Mouse (Mus musculus) embryonic facial prominence, embryonic 14.5 days (tissue): ENCODE results near the gene Dlgap4. TPM values are rescaled to one million over a fixed set of nuclear protein-coding genes. Genes with fewer than 3 reads are reported as not detected.

Source experiments
- ATAC-seq: fragments of 200-750 bp; cut with Nextera tagmentation; 2 replicates; pipeline ENCODE4 v1.8.0; 2017; ENCODE audit warnings: low read depth, moderate number of reproducible peaks, moderate TSS enrichment
- DNase-seq: peaks from one replicate; pipeline ENCODE4 v3.0.0-alpha.2; 2015; ENCODE audit warnings: low spot score
- H3K27ac ChIP-seq: fragments of 300-500 bp; sonication (generic); replicated peaks from 2 replicates; pipeline ENCODE4 v1.5.1; 2014; ENCODE audit warnings: low read depth, mild to moderate bottlenecking, low read length, moderate library complexity
- H3K27me3 ChIP-seq: fragments of 300-500 bp; sonication (generic); replicated peaks from 2 replicates; pipeline ENCODE4 v1.6.1; 2014; ENCODE audit warnings: low read length; ENCODE audit not compliant: control insufficient read depth, insufficient read depth
- H3K36me3 ChIP-seq: fragments of 300-500 bp; sonication (generic); 2 replicates; pipeline ENCODE4 v1.6.1; 2014; ENCODE audit warnings: low read length, mixed read lengths; ENCODE audit not compliant: control insufficient read depth, insufficient read depth
- H3K4me1 ChIP-seq: fragments of 300-500 bp; sonication (generic); 2 replicates; pipeline ENCODE4 v1.6.1; 2014; ENCODE audit warnings: antibody characterized with exemption, low read length; ENCODE audit not compliant: control insufficient read depth, insufficient read depth
- H3K4me2 ChIP-seq: fragments of 300-500 bp; sonication (generic); 2 replicates; pipeline ENCODE4 v1.6.1; 2014; ENCODE audit warnings: low read depth, mild to moderate bottlenecking, low read length, moderate library complexity, mixed read lengths
- H3K4me3 ChIP-seq: fragments of 300-500 bp; sonication (generic); 2 replicates; pipeline ENCODE4 v1.5.1; 2014; ENCODE audit warnings: low read depth, mild to moderate bottlenecking, low read length
- H3K9ac ChIP-seq: fragments of 300-500 bp; sonication (generic); 2 replicates; pipeline ENCODE4 v1.6.1; 2014; ENCODE audit warnings: low read depth, mild to moderate bottlenecking, low read length, moderate library complexity, mixed read lengths
- H3K9me3 ChIP-seq: fragments of 300-500 bp; sonication (generic); 2 replicates; pipeline ENCODE4 v1.6.1; 2016; ENCODE audit warnings: low read length; ENCODE audit not compliant: control insufficient read depth
- WGBS: fragments of 180-500 bp; shearing (Covaris S2); extraction: QIAGEN DNeasy Blood & Tissue Kit; methylation state at CpG from one replicate; pipeline ENCODE4 v1.1.7; 2014; 5-methylcytosine and 5-hydroxymethylcytosine counted together
- polyA plus RNA-seq: library from polyadenylated mRNA; unstranded; fragments of >200 nt; fragmentation: Nextera tagmentation; extraction: Ambion mirVana; gene quantifications from 2 replicates; pipeline ENCODE4 v1.2.1, GENCODE M21; 2014

Gene Dlgap4
- polyA plus RNA-seq, 1 experiment from 2014 or later: 74.0 TPM

DNA sequence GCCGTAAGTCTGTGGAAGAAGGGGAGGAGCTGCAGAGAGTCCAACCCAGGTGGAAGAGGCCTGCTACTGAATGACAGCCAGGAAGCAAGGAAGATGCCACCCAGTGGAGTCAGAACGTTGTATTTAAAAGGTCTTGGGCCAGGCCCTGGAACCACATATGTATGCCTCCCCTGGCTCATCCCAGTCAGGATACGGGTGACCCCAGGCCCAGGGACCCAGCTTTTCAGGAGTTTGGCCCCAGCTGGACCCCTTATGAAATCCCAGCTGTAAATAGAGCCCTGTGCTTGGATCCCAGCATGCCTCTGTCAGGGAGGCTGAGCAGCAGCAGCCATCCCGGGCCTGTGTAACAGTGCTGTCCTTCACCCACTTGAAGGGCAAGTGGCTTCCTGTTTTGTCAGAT lies 151.2 kb downstream of the Dlgap4 start:
- Histone ChIP-seq H3K4me3 (no peak overlapping the region), H3K9ac (no peak overlapping the region), H3K27ac (peak overlapping the region; percentile 15), H3K4me2 (no peak overlapping the region), H3K9me3 (no peaks in the 10 kb centered on the region), H3K36me3 (peaks cover 46% of the 10 kb centered on the region), H3K4me1 (no peaks in the 10 kb centered on the region), H3K27me3 (no peaks in the 10 kb centered on the region)
- WGBS: 61% methylated on average over 3 of the region's 4 CpGs
- no peak for ATAC-seq
- no peak for DNase-seq

DNA sequence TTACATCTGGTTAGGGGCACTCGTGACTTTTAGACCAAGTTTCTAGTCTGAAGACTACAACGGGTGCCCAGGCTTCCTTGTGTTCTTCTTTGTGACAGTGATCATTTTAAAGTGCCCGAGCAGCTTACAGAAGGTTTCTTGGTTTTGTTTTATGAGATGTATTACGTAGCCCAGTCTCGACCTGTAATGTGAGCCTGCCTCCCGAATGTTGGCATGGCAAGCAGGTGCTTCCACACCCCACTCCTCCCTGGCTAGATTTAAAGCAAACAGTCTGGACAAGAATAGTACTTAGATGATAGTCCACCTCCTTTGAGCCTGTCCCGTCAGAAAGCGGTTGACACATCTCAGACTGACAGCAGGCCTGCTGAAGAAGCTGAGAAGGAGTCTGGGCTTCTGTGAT lies 152.1 kb downstream of the Dlgap4 start:
- H3K36me3 ChIP-seq: peaks cover 38% of the 10 kb centered on the region
- H3K27ac ChIP-seq: no peak overlapping the region
- ATAC-seq (no peak), DNase-seq (no peak)
- no peak overlapping the region for H3K9ac ChIP-seq
- H3K9me3 ChIP-seq: no peaks in the 10 kb centered on the region
- 70% methylated on average over 8 of the region's 8 CpGs for WGBS
- H3K4me2 ChIP-seq: no peak overlapping the region
- H3K27me3 ChIP-seq: no peaks in the 10 kb centered on the region
- H3K4me1 ChIP-seq: no peaks in the 10 kb centered on the region
- no peak overlapping the region for H3K4me3 ChIP-seq

DNA sequence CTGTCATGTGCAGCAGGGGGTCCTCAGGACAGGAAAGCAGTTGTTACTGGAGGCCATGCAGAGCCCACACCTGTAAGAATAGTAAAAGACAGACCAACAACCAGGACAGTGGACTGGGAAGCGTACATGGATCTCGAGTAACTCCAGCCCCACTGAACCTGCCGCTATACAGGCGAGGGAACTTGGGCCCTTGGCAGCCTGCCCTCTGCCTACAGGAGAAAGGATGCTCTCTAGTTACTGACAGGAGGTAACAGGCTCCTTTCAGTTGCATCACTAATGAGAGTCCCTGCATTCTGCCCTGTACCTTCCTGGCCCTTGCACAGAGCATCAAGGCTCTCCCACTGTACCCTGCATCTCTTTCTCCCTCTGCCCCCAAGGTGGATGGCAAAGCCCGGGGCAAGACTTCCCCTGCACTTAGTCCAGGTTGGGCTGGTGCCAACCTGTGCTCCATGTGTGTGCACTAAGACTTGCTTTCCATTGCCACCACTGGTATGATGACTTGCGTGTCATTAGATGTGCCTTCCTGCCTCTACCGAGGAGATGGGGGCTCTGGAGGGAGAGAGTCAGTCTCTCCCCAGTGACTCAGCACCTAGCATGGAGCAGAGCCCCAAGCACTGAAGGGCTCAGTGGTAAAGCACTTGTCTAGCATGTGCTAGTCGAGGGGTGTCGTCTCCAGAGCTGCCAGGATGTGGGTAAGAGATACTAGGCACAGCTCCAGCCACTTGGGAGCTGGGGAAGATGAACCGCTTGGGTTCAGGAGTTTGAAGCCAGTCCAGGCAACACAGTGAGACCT lies 152.9 kb downstream of the Dlgap4 start:
- Histone ChIP-seq H3K27me3 (no peaks in the 10 kb centered on the region), H3K4me1 (no peaks in the 10 kb centered on the region), H3K9ac (no peak overlapping the region), H3K27ac (no peak overlapping the region), H3K4me3 (no peak overlapping the region), H3K36me3 (peaks cover 30% of the 10 kb centered on the region), H3K9me3 (no peaks in the 10 kb centered on the region), H3K4me2 (no peak overlapping the region)
- no peak for ATAC-seq
- no peak for DNase-seq
- 71% methylated on average over 10 of the region's 10 CpGs for WGBS

DNA sequence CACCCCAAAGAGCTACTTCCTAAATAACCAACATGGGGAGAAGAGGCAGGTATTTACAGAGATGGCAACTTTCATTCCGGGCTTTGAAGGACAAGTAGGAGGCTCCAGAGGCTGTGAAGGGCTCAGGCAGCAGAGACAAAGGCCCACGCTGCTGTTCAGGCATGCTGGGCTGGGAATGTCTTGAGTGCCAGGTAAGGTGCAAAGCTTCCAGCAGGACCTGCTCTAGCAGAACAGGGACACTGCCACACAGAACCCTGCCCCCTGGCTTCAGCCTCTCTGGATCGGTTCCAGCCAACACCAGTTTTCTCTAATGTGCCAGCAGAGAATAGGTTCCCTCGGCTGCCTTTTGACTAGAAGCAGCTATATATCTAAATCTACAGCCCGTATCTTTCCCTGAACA lies 153.6 kb downstream of the Dlgap4 start:
- no peak overlapping the region for H3K9ac ChIP-seq
- H3K4me2 ChIP-seq: no peak overlapping the region
- peaks cover 23% of the 10 kb centered on the region for H3K36me3 ChIP-seq
- H3K4me3 ChIP-seq: no peak overlapping the region
- H3K27me3 ChIP-seq: no peaks in the 10 kb centered on the region
- ATAC-seq (no peak), DNase-seq (no peak)
- no peak overlapping the region for H3K27ac ChIP-seq
- 70% methylated on average over 5 of the region's 5 CpGs for WGBS
- no peaks in the 10 kb centered on the region for H3K4me1 ChIP-seq
- no peaks in the 10 kb centered on the region for H3K9me3 ChIP-seq

DNA sequence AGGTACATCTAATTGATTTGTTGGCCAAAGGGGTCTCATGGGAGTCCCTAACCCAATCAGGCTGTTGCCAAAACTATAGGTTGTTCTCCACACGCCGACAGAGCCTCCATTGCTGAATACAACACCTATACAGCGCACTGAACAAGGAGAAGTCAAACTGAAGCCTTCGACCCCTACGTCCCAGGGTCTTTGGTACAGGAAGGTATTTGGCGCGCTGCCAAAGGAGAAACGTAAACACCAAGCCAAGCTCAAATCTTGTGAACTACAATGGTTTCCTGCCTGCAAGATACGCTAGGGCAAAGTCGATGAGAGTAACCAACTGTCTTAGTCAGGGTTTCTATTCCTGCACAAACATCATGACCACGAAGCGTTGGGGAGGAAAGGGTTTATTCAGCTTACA lies 155.8 kb downstream of the Dlgap4 start:
- Histone ChIP-seq H3K9me3 (no peaks in the 10 kb centered on the region), H3K4me2 (no peak overlapping the region), H3K4me1 (peaks cover 3% of the 10 kb centered on the region), H3K27ac (no peak overlapping the region), H3K9ac (no peak overlapping the region), H3K36me3 (0 out of 2 replicates have a peak, but pooled peaks cover 3% of the 10 kb centered on the region), H3K27me3 (no peaks in the 10 kb centered on the region), H3K4me3 (no peak overlapping the region)
- DNase-seq (no peak), ATAC-seq (no peak)
- WGBS: 77% methylated on average over 12 of the region's 12 CpGs

DNA sequence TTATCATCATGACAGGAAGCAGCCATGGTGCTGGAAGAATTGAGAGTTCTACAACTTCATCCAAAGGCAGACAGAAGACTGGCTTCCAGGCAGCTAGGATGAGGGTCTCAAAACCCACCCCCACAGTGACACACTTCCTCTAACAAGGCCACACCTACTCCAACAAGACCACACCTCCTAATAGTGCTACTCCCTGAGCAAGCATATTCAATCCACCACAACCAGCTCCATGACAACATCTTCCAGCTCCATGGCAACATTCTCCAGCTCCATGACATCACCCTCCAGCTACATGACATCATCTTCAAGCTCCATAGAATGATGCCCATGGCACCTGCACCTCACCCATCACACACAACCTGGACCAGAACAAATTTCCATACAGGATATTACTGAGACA lies 160.0 kb downstream of the Dlgap4 start:
- Histone ChIP-seq H3K4me2 (no peak overlapping the region), H3K27me3 (no peaks in the 10 kb centered on the region), H3K36me3 (no peaks in the 10 kb centered on the region), H3K27ac (no peak overlapping the region), H3K4me1 (peaks cover 18% of the 10 kb centered on the region), H3K9ac (no peak overlapping the region), H3K9me3 (no peaks in the 10 kb centered on the region), H3K4me3 (no peak overlapping the region)
- ATAC-seq (no peak), DNase-seq (no peak)

DNA sequence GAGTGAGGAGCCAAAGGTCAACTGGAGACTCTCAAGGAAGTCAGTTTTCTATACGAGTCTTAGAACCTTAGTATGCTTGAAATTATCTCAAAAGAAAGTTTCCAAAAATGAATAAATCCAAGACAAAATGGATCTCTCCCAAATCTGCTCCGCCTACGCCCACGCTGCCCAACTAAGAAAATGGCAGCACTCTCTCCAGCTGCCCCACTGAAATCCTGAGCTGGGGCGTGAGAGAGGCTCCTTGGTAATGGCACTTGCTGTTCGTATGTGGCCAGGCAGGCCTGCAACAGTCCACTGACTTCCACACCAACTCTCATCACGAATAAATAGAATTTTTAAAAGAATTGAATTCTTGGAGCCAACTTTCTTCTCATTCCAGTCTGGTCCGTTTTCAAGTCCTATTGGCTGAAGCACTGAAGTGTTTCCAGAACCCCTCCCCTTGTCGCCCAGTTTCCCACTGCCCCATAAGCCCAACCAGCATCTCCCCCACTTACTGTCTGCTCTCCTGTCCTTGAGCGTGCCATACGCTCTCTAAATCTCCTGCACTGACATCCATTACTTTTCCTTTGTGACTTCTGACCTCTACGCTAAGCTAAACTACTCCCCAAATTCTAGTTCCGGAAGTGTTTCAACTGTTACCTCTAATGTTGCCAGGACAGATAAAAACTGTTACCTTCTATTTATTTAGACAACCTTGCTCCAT lies 160.7 kb downstream of the Dlgap4 start:
- H3K4me3 ChIP-seq: peak overlapping the region; percentile 44; the same call in 1 of the 2 replicates
- H3K4me1 ChIP-seq: peaks cover 18% of the 10 kb centered on the region
- DNase-seq: no peak
- H3K4me2 ChIP-seq: peak overlapping the region; percentile 64
- H3K27me3 ChIP-seq: no peaks in the 10 kb centered on the region
- H3K36me3 ChIP-seq: no peaks in the 10 kb centered on the region
- no peak for ATAC-seq
- 63% methylated on average over 13 of the region's 13 CpGs for WGBS
- no peak overlapping the region for H3K9ac ChIP-seq
- peak overlapping the region; percentile 87 for H3K27ac ChIP-seq
- no peaks in the 10 kb centered on the region for H3K9me3 ChIP-seq

DNA sequence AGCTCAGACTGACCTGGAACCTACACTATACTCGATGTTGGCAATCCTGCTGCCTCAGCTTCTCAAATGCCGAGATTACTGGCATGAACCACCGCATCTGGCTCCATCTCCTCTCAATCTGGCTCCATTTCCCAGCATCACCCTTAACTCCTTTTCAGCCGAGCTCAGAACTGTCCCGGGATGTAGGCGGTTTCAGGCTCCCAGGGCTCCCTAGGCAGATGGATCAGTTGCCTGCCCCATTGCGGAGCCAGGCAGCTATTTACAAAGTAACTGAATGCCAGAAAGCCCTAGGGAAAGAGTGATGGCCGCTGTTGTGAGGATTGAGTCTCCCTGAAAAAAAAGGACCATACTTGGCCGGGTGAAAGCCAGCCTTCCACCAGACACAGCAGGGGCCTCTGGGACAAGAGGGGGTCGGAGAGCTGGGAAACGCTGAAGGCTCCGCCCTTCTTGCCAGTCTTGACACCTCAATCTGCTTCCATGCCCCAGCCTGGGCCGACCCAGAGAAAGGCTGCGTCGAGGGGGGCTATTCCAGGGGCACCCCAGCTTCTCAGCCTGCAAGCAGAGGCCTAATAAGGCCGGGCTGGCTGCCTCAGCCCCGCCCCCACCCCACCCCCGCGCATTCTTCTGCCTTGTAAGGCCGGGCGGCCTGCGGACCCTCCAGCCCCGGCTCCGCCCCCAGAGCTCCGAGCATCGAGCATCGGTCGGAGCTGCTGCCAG lies 161.4 kb downstream of the Dlgap4 start, which contains the start of gene Myl9:
TSS of gene Myl9 (plus strand) at position 683 of the 717 bp plus-strand sequence.
- 2% methylated on average over 20 of the region's 28 CpGs for WGBS
- ATAC-seq: peak; percentile 92
- H3K27ac ChIP-seq: peak within 1 kb of the TSS; percentile 87

More for the DNA sequence above, 161.4 kb downstream of the Dlgap4 start, which contains the start of gene Myl9:
- Histone ChIP-seq H3K27me3 (no peaks in the 10 kb centered on the region), H3K4me3 (peak within 1 kb of the TSS; percentile 44), H3K4me1 (peaks cover 18% of the 10 kb centered on the region), H3K4me2 (peak within 1 kb of the TSS; percentile 64), H3K9me3 (no peaks in the 10 kb centered on the region), H3K9ac (peak within 1 kb of the TSS; percentile 70), H3K36me3 (no peaks in the 10 kb centered on the region)
- DNase-seq: peak; percentile 93
